Mouse (Mus musculus) common myeloid progenitor, adult 5-6 weeks (primary cell): Measurements from ENCODE around the gene Nell1. TPM values are rescaled to one million over a fixed set of nuclear protein-coding genes. Genes with fewer than 3 reads are reported as not detected.
"Not testable (repeated sequence)": the region's sequence is repeated elsewhere in the genome, so short reads cannot be mapped to it uniquely, and the experiment has no call there.

Experiments
- ATAC-seq: replicated peaks from 2 replicates; pipeline ENCODE4 v1.8.0; 2016; ENCODE audit warnings: low read depth, mild to moderate bottlenecking, moderate TSS enrichment, inconsistent platforms; ENCODE audit not compliant: poor library complexity, severe bottlenecking
- total RNA-seq: library from RNA; stranded (forward); fragments of 200-1000, 187-1606 nt; gene quantifications from 2 replicates; pipeline ENCODE4 v1.2.3, GENCODE M21; 2017

The Nell1 gene
- total RNA-seq: not detected in 2 replicates

- no peak for ATAC-seq
These were observed at the start of gene Nell1 for GRCm38 (mm10) chr7:49974841-49975440. Nell1 (plus strand) TSS chr7:49974864.

- no peak for ATAC-seq
These were observed 46.1 kb upstream of the Nell1 start for GRCm38 (mm10) chr7:49928571-49928970.

- ATAC-seq: no peak
These were observed 44.7 kb upstream of the Nell1 start for GRCm38 (mm10) chr7:49929999-49930398.

GRCm38 (mm10) chr7:49933386-49934115 is 41.1 kb upstream of the Nell1 start:
- not testable (repeated sequence) for ATAC-seq

- ATAC-seq: no peak
These were observed 37.8 kb upstream of the Nell1 start for GRCm38 (mm10) chr7:49936821-49937220.

- ATAC-seq: no peak
These were observed 32.6 kb upstream of the Nell1 start for GRCm38 (mm10) chr7:49942023-49942422.

GRCm38 (mm10) chr7:49942490-49942889 is 32.2 kb upstream of the Nell1 start:
- no peak for ATAC-seq

- no peak for ATAC-seq
These were observed 28.0 kb upstream of the Nell1 start for GRCm38 (mm10) chr7:49946691-49947090.

GRCm38 (mm10) chr7:49953546-49954181 is 21.0 kb upstream of the Nell1 start:
- 0 out of 2 replicates have a peak, but pooled peaks have one; percentile 56 for ATAC-seq

- no peak for ATAC-seq
These were observed 19.8 kb upstream of the Nell1 start for GRCm38 (mm10) chr7:49954834-49955233.

- ATAC-seq: no peak
These were observed 17.5 kb upstream of the Nell1 start for GRCm38 (mm10) chr7:49957142-49957541.

- no peak for ATAC-seq
These were observed 10.9 kb upstream of the Nell1 start for GRCm38 (mm10) chr7:49963764-49964163.

GRCm38 (mm10) chr7:49969516-49969915 is 5.1 kb upstream of the Nell1 start:
- no peak for ATAC-seq

GRCm38 (mm10) chr7:49975441-49976121 is 917 bp downstream of the Nell1 start:
- ATAC-seq: no peak

- ATAC-seq: no peak
These were observed 7.0 kb downstream of the Nell1 start for GRCm38 (mm10) chr7:49981511-49982227.

GRCm38 (mm10) chr7:49984698-49985097 is 10.0 kb downstream of the Nell1 start:
- ATAC-seq: no peak

- ATAC-seq: no peak
These were observed 11.3 kb downstream of the Nell1 start for GRCm38 (mm10) chr7:49985947-49986346.

GRCm38 (mm10) chr7:49999321-49999720 is 24.7 kb downstream of the Nell1 start:
- no peak for ATAC-seq

GRCm38 (mm10) chr7:50005268-50005667 is 30.6 kb downstream of the Nell1 start:
- ATAC-seq: no peak
